Mouse (Mus musculus): ENCODE data around the gene Ccdc190.

DNA sequence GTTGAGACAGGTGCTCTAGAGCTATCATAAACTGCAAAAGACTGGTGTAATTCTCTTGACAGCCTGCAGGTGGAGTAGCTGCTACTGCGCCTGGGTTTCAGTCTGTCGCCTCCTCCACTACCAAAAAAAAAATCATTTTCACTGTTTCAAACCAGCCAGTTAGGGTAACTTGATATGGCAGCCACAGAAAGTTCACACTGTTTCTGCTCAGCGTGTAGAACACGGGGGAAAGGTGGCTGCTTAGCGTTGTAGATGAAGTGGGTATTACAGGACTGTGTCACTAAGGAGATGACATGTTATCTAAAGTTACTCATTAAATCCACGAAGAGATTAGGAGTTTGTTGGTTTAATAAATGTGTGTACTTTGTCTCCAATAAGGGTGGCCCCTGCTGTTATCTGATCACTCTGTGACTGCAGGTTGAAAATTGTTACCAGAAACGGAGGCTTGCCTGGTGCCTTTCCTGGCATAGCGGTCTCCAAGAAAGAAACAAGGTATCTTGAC lies 6.7 kb upstream of the Ccdc190 start:
- no peak for TF ChIP-seq MAX (IDR thresholded peaks at IDR 0.05; ENCODE audit: low read length)
- no peak for TF ChIP-seq POLR2AphosphoS5 (IDR thresholded peaks at IDR 0.05; ENCODE audit: borderline replicate concordance, low read depth, low read length)
- no peak for TF ChIP-seq E2F4 (IDR thresholded peaks at IDR 0.05; ENCODE audit: borderline replicate concordance, low read depth, low read length)
- no peak for TF ChIP-seq MAFK (IDR thresholded peaks at IDR 0.05; ENCODE audit: borderline replicate concordance, low read depth, low read length)
- TF ChIP-seq GATA1 (IDR thresholded peaks at IDR 0.05; ENCODE audit: low read depth, low read length) = no peak
- no peak for TF ChIP-seq POLR2A (IDR thresholded peaks at IDR 0.05; ENCODE audit: control insufficient read depth in 1 of 2, insufficient read depth in 1 of 2, low read depth in 1 of 2, low read length in 2 of 2, poor library complexity in 1 of 2)
- TF ChIP-seq RAD21 (IDR thresholded peaks at IDR 0.05; ENCODE audit: low read depth, low read length) = peak; percentile 57
- no peak for TF ChIP-seq NRF1 (IDR thresholded peaks at IDR 0.05; ENCODE audit: insufficient read depth, low read depth, low read length, poor library complexity, severe bottlenecking)
- peak; percentile 69 to 85 (median 80) for TF ChIP-seq CTCF (IDR thresholded peaks at IDR 0.05 in 2 of 3, conservative IDR thresholded peaks at IDR 0.05 in 1 of 3; ENCODE audit: control insufficient read depth in 1 of 3, insufficient read depth in 1 of 3, low read depth in 2 of 3, low read length in 3 of 3, poor library complexity in 1 of 3, severe bottlenecking in 1 of 3)
- no peak for TF ChIP-seq GABPA (IDR thresholded peaks at IDR 0.05; ENCODE audit: low read depth, low read length)
- TF ChIP-seq TAL1 (IDR thresholded peaks at IDR 0.05; ENCODE audit: low read length) = no peak

Measured in MEL (cell line).